Mouse (Mus musculus) intestine, postnatal 0 days (tissue): ENCODE measurements around the gene Fam71d. TPM values are rescaled to one million over a fixed set of nuclear protein-coding genes. Genes with fewer than 3 reads are reported as not detected.

Experiments used
- ATAC-seq: fragments of 200-750 bp; cut with Nextera tagmentation; 2 replicates; pipeline ENCODE4 v1.8.0; 2017; ENCODE audit warnings: mild to moderate bottlenecking, moderate TSS enrichment, moderate library complexity
- H3K27ac ChIP-seq: fragments of 300-500 bp; sonication (generic); 2 replicates; pipeline ENCODE4 v1.5.1; 2014; ENCODE audit warnings: mild to moderate bottlenecking, low read depth, low read length, moderate library complexity
- H3K27me3 ChIP-seq: fragments of 300-500 bp; sonication (generic); replicated peaks from 2 replicates; pipeline ENCODE4 v1.6.1; 2014; ENCODE audit warnings: low read length, mixed read lengths; ENCODE audit not compliant: control insufficient read depth, insufficient read depth
- H3K36me3 ChIP-seq: fragments of 300-500 bp; sonication (generic); 2 replicates; pipeline ENCODE4 v1.6.1; 2014; ENCODE audit warnings: mild to moderate bottlenecking, moderate library complexity; ENCODE audit not compliant: control insufficient read depth, insufficient read depth
- H3K4me1 ChIP-seq: fragments of 300-500 bp; sonication (generic); replicated peaks from 2 replicates; pipeline ENCODE4 v1.6.1; 2014; ENCODE audit warnings: antibody characterized with exemption, low read length, mixed read lengths; ENCODE audit not compliant: control insufficient read depth, insufficient read depth
- H3K4me2 ChIP-seq: fragments of 300-500 bp; sonication (generic); replicated peaks from 2 replicates; pipeline ENCODE4 v1.6.1; 2014; ENCODE audit warnings: low read depth, mild to moderate bottlenecking, moderate library complexity
- H3K4me3 ChIP-seq: fragments of 300-500 bp; sonication (generic); 2 replicates; pipeline ENCODE4 v1.5.1; 2014; ENCODE audit warnings: low read depth, low read length
- H3K9ac ChIP-seq: fragments of 300-500 bp; sonication (generic); 2 replicates; pipeline ENCODE4 v1.6.1; 2014; ENCODE audit warnings: mild to moderate bottlenecking, low read depth, low read length
- H3K9me3 ChIP-seq: fragments of 300-500 bp; sonication (generic); 2 replicates; pipeline ENCODE4 v1.6.1; 2016; ENCODE audit warnings: mixed run types; ENCODE audit not compliant: control insufficient read depth
- CTCF ChIP-seq: sonication (generic); IDR thresholded peaks from 2 replicates; pipeline ENCODE4 v1.5.1; 2016; ENCODE audit warnings: low read depth, mild to moderate bottlenecking, control low read depth, antibody characterized with exemption, moderate library complexity
- WGBS: fragments of 180-500 bp; shearing (Covaris S2); extraction: QIAGEN DNeasy Blood & Tissue Kit; methylation state at CpG from one replicate; pipeline ENCODE4 v1.1.7; 2014; 5-methylcytosine and 5-hydroxymethylcytosine counted together
- polyA plus RNA-seq: library from polyadenylated mRNA; unstranded; fragments of >200 nt; fragmentation: Nextera tagmentation; extraction: Ambion mirVana; gene quantifications from 2 replicates; pipeline ENCODE4 v1.2.1, GENCODE M21; 2015

The Fam71d gene
- polyA plus RNA-seq, 1 experiment from 2014 or later: not detected

GRCm38 (mm10) chr12:78727723-78728122, 36.4 kb downstream of the Fam71d start:
- Histone ChIP-seq H3K27ac (no peak overlapping the region), H3K9ac (no peak overlapping the region), H3K36me3 (no peaks in the 10 kb centered on the region), H3K4me1 (no peaks in the 10 kb centered on the region), H3K4me3 (no peak overlapping the region), H3K27me3 (no peaks in the 10 kb centered on the region), H3K4me2 (no peak overlapping the region), H3K9me3 (no peaks in the 10 kb centered on the region)
- 48% methylated on average over 4 of the region's 4 CpGs for WGBS
- no peak for ATAC-seq
- TF ChIP-seq CTCF: no peak

GRCm38 (mm10) chr12:78739633-78740032, 48.3 kb downstream of the Fam71d start:
- H3K36me3 ChIP-seq: no peaks in the 10 kb centered on the region
- H3K9ac ChIP-seq: no peak overlapping the region
- no peaks in the 10 kb centered on the region for H3K4me1 ChIP-seq
- no peak overlapping the region for H3K27ac ChIP-seq
- no peak overlapping the region for H3K4me2 ChIP-seq
- no peaks in the 10 kb centered on the region for H3K27me3 ChIP-seq
- WGBS: 42% methylated on average over 2 of the region's 2 CpGs
- ATAC-seq: no peak
- H3K9me3 ChIP-seq: no peaks in the 10 kb centered on the region
- no peak overlapping the region for H3K4me3 ChIP-seq
- no peak for TF ChIP-seq CTCF

GRCm38 (mm10) chr12:78740289-78740688, 49.0 kb downstream of the Fam71d start:
- no peaks in the 10 kb centered on the region for H3K9me3 ChIP-seq
- H3K9ac ChIP-seq: no peak overlapping the region
- no peaks in the 10 kb centered on the region for H3K4me1 ChIP-seq
- H3K4me3 ChIP-seq: no peak overlapping the region
- H3K36me3 ChIP-seq: no peaks in the 10 kb centered on the region
- 77% methylated on average over 2 of the region's 2 CpGs for WGBS
- H3K27ac ChIP-seq: no peak overlapping the region
- TF ChIP-seq CTCF: no peak
- H3K4me2 ChIP-seq: no peak overlapping the region
- ATAC-seq: no peak
- no peaks in the 10 kb centered on the region for H3K27me3 ChIP-seq

- no peak overlapping the region for H3K4me2 ChIP-seq
- no peaks in the 10 kb centered on the region for H3K36me3 ChIP-seq
- H3K4me3 ChIP-seq: no peak overlapping the region
- no peaks in the 10 kb centered on the region for H3K9me3 ChIP-seq
- H3K27me3 ChIP-seq: no peaks in the 10 kb centered on the region; the same call in 1 of the 2 replicates
- H3K4me1 ChIP-seq: no peaks in the 10 kb centered on the region; the same call in 1 of the 2 replicates
- no peak overlapping the region for H3K27ac ChIP-seq
- no peak for ATAC-seq
- WGBS: 76% methylated on average over 6 of the region's 6 CpGs
- H3K9ac ChIP-seq: no peak overlapping the region
- TF ChIP-seq CTCF: no peak
Observed at GRCm38 (mm10) chr12:78746226-78746625, 54.9 kb downstream of the Fam71d start.

- Histone ChIP-seq H3K36me3 (no peaks in the 10 kb centered on the region), H3K4me3 (no peak overlapping the region), H3K4me2 (no peak overlapping the region), H3K27ac (no peak overlapping the region), H3K27me3 (no peaks in the 10 kb centered on the region; the same call in 1 of the 2 replicates), H3K9ac (no peak overlapping the region), H3K4me1 (no peaks in the 10 kb centered on the region; the same call in 1 of the 2 replicates), H3K9me3 (no peaks in the 10 kb centered on the region)
- ATAC-seq: no peak
- TF ChIP-seq CTCF: no peak
- WGBS: 44% methylated on average over 1 of the region's 1 CpGs
Observed at GRCm38 (mm10) chr12:78747406-78747805, 56.1 kb downstream of the Fam71d start.

GRCm38 (mm10) chr12:78748113-78748512, 56.8 kb downstream of the Fam71d start:
- no peaks in the 10 kb centered on the region; the same call in 1 of the 2 replicates for H3K4me1 ChIP-seq
- no peaks in the 10 kb centered on the region for H3K36me3 ChIP-seq
- H3K4me2 ChIP-seq: peak overlapping the region; percentile 95
- no peaks in the 10 kb centered on the region for H3K9me3 ChIP-seq
- no peak overlapping the region; the same call in 1 of the 2 replicates for H3K27ac ChIP-seq
- under 1% methylated on average over 10 of the region's 10 CpGs for WGBS
- no peak for TF ChIP-seq CTCF
- no peaks in the 10 kb centered on the region; the same call in 1 of the 2 replicates for H3K27me3 ChIP-seq
- H3K9ac ChIP-seq: peak overlapping the region; percentile 64
- H3K4me3 ChIP-seq: peak overlapping the region; percentile 82
- ATAC-seq: no peak
